Mouse (Mus musculus) forebrain, embryonic 11.5 days (tissue): ENCODE results near the gene Plcb2. TPM values are rescaled to one million over a fixed set of nuclear protein-coding genes. Genes with fewer than 3 reads are reported as not detected.

Source experiments
- ATAC-seq: fragments of 200-750 bp; cut with Nextera tagmentation; replicated peaks from 2 replicates; pipeline ENCODE4 v1.8.0; 2017; ENCODE audit warnings: moderate TSS enrichment; ENCODE audit not compliant: low FRiP score
- DNase-seq: peaks from one replicate; pipeline ENCODE4 v3.0.0-alpha.2; 2017; ENCODE audit warnings: low spot score
- H3K27ac ChIP-seq: fragments of 300-500 bp; sonication (generic); 2 replicates; pipeline ENCODE4 v1.5.1; 2014; ENCODE audit warnings: low read depth, low read length
- H3K27me3 ChIP-seq: fragments of 300-500 bp; sonication (generic); 2 replicates; pipeline ENCODE4 v1.6.1; 2014; ENCODE audit warnings: mild to moderate bottlenecking, low read length, mixed read lengths; ENCODE audit not compliant: control insufficient read depth, insufficient read depth
- H3K36me3 ChIP-seq: fragments of 300-500 bp; sonication (generic); 2 replicates; pipeline ENCODE4 v1.6.1; 2014; ENCODE audit warnings: mild to moderate bottlenecking, low read length, moderate library complexity, mixed read lengths; ENCODE audit not compliant: control insufficient read depth, insufficient read depth
- H3K4me1 ChIP-seq: fragments of 300-500 bp; sonication (generic); replicated peaks from 2 replicates; pipeline ENCODE4 v1.6.1; 2014; ENCODE audit warnings: low read length, mixed read lengths; ENCODE audit not compliant: control insufficient read depth, insufficient read depth
- H3K4me2 ChIP-seq: fragments of 300-500 bp; sonication (generic); 2 replicates; pipeline ENCODE4 v1.6.1; 2014; ENCODE audit warnings: low read depth, mild to moderate bottlenecking, low read length, moderate library complexity, mixed read lengths; ENCODE audit not compliant: severe bottlenecking
- H3K4me3 ChIP-seq: fragments of 300-500 bp; sonication (generic); 2 replicates; pipeline ENCODE4 v1.5.1; 2014; ENCODE audit warnings: low read depth, low read length
- H3K9ac ChIP-seq: fragments of 300-500 bp; sonication (generic); 2 replicates; pipeline ENCODE4 v1.6.1; 2014; ENCODE audit warnings: low read length
- H3K9me3 ChIP-seq: fragments of 300-500 bp; sonication (generic); 2 replicates; pipeline ENCODE4 v1.6.1; 2016; ENCODE audit warnings: low read length, mixed read lengths; ENCODE audit not compliant: control insufficient read depth
- WGBS: fragments of 180-500 bp; shearing (Covaris S2); extraction: QIAGEN DNeasy Blood & Tissue Kit; methylation state at CpG from one replicate; pipeline ENCODE4 v1.1.7; 2014; 5-methylcytosine and 5-hydroxymethylcytosine counted together
- polyA plus RNA-seq: library from polyadenylated mRNA; unstranded; fragments of >200 nt; fragmentation: Nextera tagmentation; extraction: Ambion mirVana; gene quantifications from 2 replicates; pipeline ENCODE4 v1.2.1, GENCODE M21; 2014

Plcb2 gene
- polyA plus RNA-seq, 1 experiment from 2014 or later: 0.33 TPM

- ATAC-seq: peak; percentile 33; the same call in 1 of the 2 replicates
- Histone ChIP-seq H3K27me3 (peaks cover 46% of the 10 kb centered on the region), H3K9ac (peak overlapping the region; percentile 41), H3K4me2 (peak overlapping the region; percentile 97), H3K27ac (no peak overlapping the region), H3K4me3 (peak overlapping the region; percentile 47), H3K9me3 (no peaks in the 10 kb centered on the region), H3K36me3 (no peaks in the 10 kb centered on the region), H3K4me1 (peaks cover 15% of the 10 kb centered on the region)
- peak; percentile 70 for DNase-seq
- WGBS: 1% methylated on average over 87 of the region's 89 CpGs
Observed at GRCm38 (mm10) chr2:118676839-118677741, 51.1 kb downstream of the Plcb2 start.

DNA sequence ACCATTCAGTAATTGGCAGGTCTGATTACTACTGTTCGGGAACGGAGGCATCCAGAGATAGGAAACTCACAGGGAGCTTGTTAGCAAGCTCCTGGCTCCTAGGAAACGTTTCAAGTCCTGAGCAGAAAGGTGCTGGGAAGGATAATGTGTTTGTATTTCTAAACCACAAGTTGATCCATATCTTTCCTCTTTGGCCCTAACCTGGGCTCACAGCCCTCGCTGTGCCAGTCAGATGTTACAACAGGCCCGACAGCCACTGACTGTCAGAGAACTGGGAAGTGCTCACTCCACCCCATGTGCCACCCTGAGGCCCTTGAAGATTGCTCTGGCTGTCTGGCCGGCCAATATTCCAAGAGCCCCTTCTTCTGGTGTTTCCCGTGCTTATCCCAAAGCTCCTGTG is 53.7 kb downstream of the Plcb2 start:
- DNase-seq: no peak
- no peak overlapping the region for H3K4me2 ChIP-seq
- H3K36me3 ChIP-seq: no peaks in the 10 kb centered on the region
- H3K9ac ChIP-seq: no peak overlapping the region
- H3K4me3 ChIP-seq: no peak overlapping the region
- 20% methylated on average over 7 of the region's 7 CpGs for WGBS
- no peak for ATAC-seq
- no peak overlapping the region for H3K27ac ChIP-seq
- H3K9me3 ChIP-seq: no peaks in the 10 kb centered on the region
- H3K27me3 ChIP-seq: peaks cover 46% of the 10 kb centered on the region
- H3K4me1 ChIP-seq: peaks cover 15% of the 10 kb centered on the region

DNA sequence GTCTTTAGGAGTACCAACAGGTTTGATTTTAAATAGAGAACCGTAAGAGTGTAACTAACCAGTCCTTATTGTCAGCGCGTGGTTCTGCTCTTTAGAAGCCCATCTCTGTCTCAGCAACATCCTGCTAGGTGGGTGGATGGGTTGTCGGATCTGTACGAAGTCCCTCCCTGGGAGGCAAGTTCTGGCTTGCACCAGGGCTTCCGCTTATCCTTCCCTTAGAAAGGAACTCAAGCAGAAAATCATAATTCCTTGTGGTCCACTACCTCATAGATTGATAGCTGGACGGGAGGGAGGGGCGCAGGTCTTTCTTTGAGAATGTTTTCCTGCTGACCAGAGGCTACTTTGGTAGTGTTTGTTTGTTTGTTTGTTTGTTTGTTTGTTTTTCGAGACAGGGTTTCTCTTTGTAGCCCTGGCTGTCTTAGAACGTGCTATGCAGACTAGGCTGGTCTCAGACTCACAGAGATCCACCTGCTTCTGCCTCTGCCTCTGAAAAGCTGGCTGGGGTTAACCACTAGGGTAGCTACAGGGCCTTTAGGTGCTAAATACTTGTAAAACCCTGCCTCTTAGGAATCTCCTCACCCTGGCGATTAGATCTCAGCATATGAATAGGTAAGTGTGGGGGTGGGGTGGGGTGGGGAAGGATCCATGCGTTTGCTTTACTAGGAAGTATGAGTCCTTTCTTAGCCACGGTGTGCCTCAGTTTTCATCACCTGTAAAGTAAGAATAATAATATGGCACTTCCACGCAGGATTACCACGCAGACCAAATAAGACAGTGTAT is 54.4 kb downstream of the Plcb2 start:
- Histone ChIP-seq H3K9me3 (no peaks in the 10 kb centered on the region), H3K4me2 (no peak overlapping the region), H3K36me3 (no peaks in the 10 kb centered on the region), H3K4me1 (peaks cover 15% of the 10 kb centered on the region), H3K9ac (no peak overlapping the region), H3K27me3 (peaks cover 42% of the 10 kb centered on the region), H3K27ac (no peak overlapping the region), H3K4me3 (no peak overlapping the region)
- ATAC-seq: no peak
- DNase-seq: no peak
- WGBS: 21% methylated on average over 15 of the region's 15 CpGs

DNA sequence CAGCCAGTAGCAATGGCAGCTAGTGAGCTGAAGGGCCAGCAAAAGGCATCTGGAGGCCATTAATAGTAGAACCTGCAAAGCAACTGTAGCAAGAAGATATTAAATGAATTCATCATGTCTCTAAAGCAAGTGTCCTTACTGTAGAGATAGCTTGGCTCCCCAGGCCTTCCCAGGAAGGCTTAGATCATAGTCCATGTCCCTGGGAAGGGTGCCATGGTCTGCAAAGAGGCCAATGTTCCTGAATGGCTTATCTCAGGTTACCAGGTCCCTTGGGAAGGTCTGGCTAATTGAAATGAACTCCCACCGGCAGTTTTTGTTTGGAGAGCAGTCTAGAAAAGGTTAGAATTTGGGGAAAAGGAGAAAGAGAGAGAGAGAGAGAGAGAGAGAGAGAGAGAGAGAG is 56.5 kb downstream of the Plcb2 start:
- H3K27me3 ChIP-seq: peaks cover 25% of the 10 kb centered on the region

DNA sequence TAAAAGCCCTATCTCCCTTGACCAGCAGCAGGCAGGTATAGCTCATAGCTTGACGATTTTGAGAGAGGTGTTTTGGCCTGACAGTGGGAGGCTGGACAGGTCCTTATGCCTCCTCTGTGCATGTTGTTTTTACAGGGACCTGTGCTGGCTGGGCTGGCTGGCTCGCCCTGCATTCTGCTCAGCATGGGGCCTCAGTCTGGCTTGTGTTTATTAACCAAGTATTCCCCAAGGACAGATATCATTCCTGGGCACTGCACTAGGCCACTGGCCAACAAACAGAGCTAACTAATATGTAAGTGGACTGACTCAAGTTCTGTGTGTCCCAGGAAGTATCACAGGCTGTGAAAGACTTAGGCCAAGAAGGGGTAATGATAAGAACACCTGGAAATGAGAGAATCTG is 58.5 kb downstream of the Plcb2 start:
- H3K9me3 ChIP-seq: no peaks in the 10 kb centered on the region
- DNase-seq (no peak), ATAC-seq (no peak)
- peaks cover 8% of the 10 kb centered on the region for H3K27me3 ChIP-seq
- no peak overlapping the region for H3K9ac ChIP-seq
- no peak overlapping the region for H3K4me2 ChIP-seq
- H3K36me3 ChIP-seq: no peaks in the 10 kb centered on the region
- 46% methylated on average over 2 of the region's 2 CpGs for WGBS
- H3K4me3 ChIP-seq: no peak overlapping the region
- H3K27ac ChIP-seq: no peak overlapping the region
- 0 out of 2 replicates have a peak, but pooled peaks cover 4% of the 10 kb centered on the region for H3K4me1 ChIP-seq

More for the DNA sequence above, 56.5 kb downstream of the Plcb2 start:
- no peak overlapping the region for H3K9ac ChIP-seq
- peaks cover 6% of the 10 kb centered on the region; the same call in 1 of the 2 replicates for H3K4me1 ChIP-seq
- H3K9me3 ChIP-seq: no peaks in the 10 kb centered on the region
- H3K36me3 ChIP-seq: no peaks in the 10 kb centered on the region
- DNase-seq: no peak
- ATAC-seq: no peak
- H3K27ac ChIP-seq: no peak overlapping the region
- WGBS: 82% methylated on average over 1 of the region's 1 CpGs
- no peak overlapping the region for H3K4me3 ChIP-seq
- H3K4me2 ChIP-seq: no peak overlapping the region

DNA sequence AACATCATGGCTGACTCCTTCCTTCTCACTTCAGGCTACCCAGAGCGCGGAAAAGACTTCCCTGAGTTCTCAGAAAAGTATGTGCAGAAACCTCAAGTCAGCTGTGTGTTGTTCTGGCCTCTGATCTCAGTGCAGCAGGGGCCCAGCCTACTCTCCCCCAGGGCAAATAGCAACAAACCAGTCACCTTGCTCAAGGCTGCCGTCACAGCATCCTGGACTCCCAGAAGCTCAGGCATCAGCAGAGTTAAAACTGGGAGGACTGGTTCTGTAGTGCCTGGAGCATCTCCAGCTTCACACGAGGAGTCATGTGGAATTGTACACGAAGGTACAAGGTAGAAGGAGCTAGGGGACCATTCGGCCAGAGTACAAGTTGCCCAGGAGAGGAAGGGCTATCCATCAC is 59.0 kb downstream of the Plcb2 start:
- ATAC-seq (no peak), DNase-seq (no peak)
- Histone ChIP-seq H3K4me1 (0 out of 2 replicates have a peak, but pooled peaks cover 4% of the 10 kb centered on the region), H3K9ac (no peak overlapping the region), H3K27ac (no peak overlapping the region), H3K4me2 (no peak overlapping the region), H3K36me3 (no peaks in the 10 kb centered on the region), H3K9me3 (no peaks in the 10 kb centered on the region), H3K27me3 (peaks cover 6% of the 10 kb centered on the region), H3K4me3 (no peak overlapping the region)
- WGBS: 66% methylated on average over 6 of the region's 6 CpGs

DNA sequence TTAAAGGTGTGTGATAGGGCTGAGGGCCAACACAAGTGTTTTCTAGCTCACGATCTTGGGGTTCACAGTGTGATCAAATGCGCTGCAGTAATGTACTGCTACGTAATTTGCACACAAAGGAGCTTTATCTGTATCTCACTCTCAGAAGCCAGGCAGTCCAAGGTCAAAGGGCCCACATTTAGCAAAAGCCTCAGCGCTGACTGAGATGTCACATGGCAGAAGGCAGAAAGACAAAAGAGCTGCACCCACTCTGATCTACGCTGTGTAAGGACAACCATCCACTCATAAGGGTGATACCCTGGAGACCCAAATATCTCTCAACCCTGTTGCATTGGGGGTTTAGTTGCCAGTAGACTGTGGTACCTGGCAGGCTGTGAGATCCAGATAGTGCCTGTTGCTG is 61.1 kb downstream of the Plcb2 start:
- H3K27me3 ChIP-seq: peaks cover 19% of the 10 kb centered on the region
- H3K9me3 ChIP-seq: no peaks in the 10 kb centered on the region
- WGBS: 75% methylated on average over 5 of the region's 5 CpGs
- ATAC-seq (no peak), DNase-seq (no peak)
- H3K4me2 ChIP-seq: no peak overlapping the region
- no peak overlapping the region for H3K9ac ChIP-seq
- no peak overlapping the region for H3K27ac ChIP-seq
- no peak overlapping the region for H3K4me3 ChIP-seq
- H3K4me1 ChIP-seq: peaks cover 7% of the 10 kb centered on the region
- H3K36me3 ChIP-seq: no peaks in the 10 kb centered on the region

DNA sequence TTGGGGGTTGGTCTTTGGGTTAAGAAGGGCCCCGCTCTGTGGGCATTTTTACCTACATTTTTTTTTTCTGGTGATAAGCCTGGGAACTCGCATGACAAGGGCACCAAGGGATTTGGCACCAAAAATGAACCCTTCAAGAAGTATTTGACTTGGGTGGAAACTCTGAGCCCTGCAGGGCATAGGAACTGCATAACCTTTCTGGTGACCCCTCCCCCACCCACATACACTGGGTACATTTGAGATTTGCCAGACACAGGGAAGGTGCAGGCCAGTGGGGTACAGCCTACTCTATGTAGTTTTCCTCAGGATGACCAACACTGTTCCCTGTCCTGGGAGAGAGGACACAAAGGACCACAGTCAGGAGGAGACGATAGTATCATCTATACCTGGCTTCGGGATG is 62.6 kb downstream of the Plcb2 start:
- H3K36me3 ChIP-seq: no peaks in the 10 kb centered on the region
- no peak overlapping the region for H3K27ac ChIP-seq
- no peak overlapping the region for H3K9ac ChIP-seq
- H3K4me3 ChIP-seq: no peak overlapping the region
- H3K9me3 ChIP-seq: no peaks in the 10 kb centered on the region
- DNase-seq (no peak), ATAC-seq (no peak)
- peaks cover 7% of the 10 kb centered on the region for H3K4me1 ChIP-seq
- WGBS: 88% methylated on average over 4 of the region's 4 CpGs
- H3K27me3 ChIP-seq: peaks cover 22% of the 10 kb centered on the region
- no peak overlapping the region for H3K4me2 ChIP-seq
